Mouse (Mus musculus): Measurements from ENCODE around the gene E2f7. TPM values are rescaled to one million over a fixed set of nuclear protein-coding genes. Genes with fewer than 3 reads are reported as not detected.

The E2f7 gene
- total RNA-seq, 2 experiments from 2014 or later, result 10.6 to 16.5 TPM

DNA sequence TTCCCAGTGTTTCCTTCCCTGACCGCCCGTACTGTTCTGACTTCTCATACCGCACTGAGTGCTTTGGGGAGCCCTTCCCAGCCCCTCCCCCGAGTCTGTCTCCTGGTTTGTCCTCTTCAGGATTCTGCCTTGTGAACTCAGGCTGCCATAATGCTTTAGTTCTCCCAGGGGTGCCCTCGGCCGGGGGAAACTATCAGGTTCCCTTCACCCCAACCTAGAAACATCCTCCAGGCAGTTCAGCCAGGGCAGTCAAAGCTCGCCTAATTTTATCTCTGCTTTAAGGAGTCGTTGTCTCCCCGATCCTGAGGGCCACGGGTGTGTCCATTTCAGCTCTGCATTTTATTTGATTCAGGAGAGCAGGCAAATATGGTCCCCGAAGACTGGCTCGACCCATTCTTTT, 28.0 kb downstream of the E2f7 start:
- no peak for ATAC-seq (ENCODE audit: poor library complexity, severe bottlenecking)

DNA sequence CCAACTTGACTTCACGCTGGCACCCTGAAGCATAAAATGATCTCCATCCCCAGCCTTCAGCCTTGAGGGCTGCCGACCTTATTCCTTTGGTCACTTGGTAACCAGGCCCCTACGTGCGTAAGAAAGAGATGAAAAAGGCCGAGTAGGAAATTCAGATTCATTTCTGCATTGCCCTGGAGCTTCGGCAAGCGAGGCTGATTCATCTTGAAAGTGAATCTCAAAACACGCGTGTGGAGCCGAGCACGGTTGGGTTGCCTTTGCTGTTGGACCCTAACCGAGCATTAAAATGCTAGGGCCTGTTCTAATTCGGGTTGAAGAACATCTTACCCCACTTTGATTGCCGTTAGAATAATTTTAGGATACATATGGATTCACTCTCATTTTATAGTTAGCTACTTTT, 28.6 kb downstream of the E2f7 start:
- ATAC-seq (ENCODE audit: poor library complexity, severe bottlenecking), result no peak

DNA sequence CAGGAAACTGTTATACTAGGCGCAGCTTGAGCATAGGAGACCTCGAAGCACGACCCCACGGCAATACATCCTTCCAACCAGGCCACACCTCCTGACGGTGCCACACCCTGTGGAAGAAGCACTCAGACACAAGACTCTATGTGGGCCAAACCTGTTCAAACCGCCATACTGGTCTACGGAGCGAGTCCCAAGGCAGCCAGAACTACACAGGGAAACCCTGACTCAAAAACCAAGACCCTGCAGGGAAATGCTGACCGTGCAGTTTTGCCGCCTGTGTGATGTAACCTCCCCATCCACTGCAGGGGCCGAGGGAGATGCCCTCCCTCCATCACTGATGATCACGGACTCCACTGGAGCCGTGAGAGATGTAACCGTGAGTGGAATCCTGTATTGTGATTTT, 36.5 kb downstream of the E2f7 start:
- ATAC-seq (ENCODE audit: poor library complexity, severe bottlenecking), result no peak

DNA sequence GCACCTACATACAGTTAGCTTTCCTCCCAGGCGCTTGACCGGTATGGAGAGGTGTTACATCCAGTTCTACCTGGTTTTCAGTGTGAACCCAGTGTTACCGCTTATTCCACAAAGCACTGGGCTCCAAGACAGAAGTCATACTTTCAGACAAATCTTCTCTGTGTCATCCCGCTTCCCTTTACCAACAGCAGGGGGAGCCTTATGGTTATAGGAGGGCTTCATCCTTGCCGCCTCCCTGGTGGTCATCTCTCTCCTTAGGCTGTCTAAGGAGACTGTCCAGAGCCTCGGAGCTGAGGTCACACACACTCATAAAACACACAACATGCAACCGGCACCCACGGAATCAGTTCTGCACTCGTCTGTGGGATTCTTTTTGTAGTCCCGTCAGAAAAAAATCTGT, 37.4 kb downstream of the E2f7 start:
- no peak for ATAC-seq (ENCODE audit: poor library complexity, severe bottlenecking)

DNA sequence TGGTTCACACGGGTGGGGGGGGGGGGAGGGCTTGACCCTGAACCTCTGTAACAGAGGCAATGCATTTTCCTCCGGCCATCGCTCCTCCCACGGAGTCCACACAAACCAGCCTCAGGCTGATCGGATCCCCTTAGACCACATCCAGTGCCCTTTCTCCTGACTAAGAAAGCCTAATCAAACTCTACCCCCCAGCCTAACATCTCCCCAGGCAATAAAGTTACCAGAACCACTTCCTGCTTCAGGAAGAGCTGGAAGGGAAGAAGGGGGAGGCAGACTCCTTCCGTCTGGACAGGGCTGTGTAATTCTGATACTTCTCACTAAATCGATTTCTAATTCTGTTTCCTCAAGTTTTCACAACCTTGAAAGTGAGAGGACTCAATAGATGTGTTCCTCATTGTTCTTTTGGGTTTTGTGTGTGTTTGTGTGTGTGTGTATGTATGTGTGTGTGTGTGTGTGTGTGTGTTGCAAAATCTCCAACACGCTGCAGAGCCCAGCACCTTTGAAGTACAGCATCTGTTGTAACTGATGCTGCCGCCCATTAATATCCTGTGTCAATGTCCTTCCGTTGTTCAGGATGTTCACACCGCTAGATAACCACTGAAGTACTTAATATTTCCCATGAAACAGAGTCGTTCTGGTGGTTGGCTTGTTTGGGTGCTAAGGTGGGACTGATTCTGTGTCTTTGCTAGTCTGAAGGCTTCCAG, 43.0 kb downstream of the E2f7 start:
- peak; percentile 75 for ATAC-seq (ENCODE audit: poor library complexity, severe bottlenecking)

DNA sequence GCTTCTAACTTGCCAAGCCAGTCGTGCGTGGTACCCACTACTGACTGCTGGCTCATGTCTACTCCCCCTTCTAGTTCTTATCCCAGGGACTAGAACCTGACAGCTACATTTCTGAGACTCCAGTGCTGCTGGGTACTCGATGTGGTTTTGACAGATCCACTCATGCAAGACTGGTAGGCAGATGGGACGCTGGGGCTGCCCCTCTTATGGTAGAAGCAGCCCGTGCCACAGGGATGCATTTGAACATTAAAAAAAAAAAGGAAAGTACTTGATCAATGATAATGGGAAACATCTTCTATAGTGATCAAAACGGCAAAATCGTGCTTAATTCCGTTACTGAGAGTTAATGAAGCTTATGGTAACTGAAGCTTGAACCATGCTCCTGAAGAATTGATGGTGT, 44.4 kb downstream of the E2f7 start:
- no peak for ATAC-seq (ENCODE audit: poor library complexity, severe bottlenecking)

DNA sequence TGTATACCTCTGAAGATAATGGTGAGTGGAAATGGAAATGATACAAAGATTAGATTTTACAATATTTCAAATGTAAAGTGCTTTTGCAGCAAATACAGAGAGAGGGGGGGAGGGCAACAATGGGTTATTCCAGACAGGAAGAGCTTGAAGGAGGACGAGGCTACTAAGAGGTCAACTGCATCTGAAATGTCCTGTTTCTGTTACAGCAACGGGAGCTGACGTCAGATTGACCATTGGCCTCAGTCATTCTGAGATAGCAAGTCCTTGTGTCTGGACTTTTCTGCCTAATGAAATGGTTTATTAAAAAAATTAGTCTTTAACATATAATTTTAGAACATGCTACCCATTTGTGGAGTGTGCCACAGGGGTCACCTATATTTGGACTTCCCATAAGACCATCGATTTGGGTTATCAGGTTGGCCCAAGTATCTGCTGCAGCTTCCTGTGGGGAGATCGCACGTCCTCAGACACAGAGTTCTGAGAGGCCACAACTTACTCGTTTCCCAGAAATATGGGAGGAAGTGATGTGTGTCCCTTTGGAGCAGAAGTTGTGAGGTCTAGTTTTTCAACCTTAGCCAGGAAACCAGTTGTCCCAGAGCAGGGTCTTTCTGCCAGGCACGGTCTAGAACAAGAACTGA, 48.0 kb downstream of the E2f7 start:
- no peak for ATAC-seq (ENCODE audit: poor library complexity, severe bottlenecking)

DNA sequence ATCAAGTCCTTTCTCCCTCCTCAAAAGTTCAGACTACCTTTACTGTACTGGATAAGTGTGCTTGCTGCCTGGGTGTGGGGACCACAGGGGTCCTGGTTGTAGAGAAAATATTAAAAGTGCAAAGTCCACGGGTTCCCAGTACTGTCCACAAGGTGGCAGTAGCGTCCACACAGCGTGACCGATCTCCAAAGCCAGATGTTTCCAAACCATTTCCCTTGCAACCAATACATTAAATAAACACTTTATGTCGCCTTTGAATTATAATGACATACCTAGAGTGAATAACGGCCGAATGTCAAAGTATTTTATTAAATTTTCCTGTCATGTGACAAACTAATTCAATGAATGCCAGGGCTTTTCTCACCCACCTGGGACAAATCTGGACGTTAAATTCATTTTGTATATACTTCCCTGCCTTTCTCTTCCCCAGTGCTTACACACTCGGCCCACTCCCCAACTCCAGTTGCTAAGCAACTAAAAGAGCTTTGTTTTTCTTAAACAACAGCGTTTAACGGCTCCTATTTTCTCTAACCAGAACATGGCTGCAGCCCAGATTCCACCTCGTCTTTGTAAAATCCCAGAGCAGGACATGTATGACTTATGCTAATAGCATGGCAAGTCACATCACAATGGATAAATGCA, 49.4 kb downstream of the E2f7 start:
- ATAC-seq (ENCODE audit: poor library complexity, severe bottlenecking), result peak; percentile 97

DNA sequence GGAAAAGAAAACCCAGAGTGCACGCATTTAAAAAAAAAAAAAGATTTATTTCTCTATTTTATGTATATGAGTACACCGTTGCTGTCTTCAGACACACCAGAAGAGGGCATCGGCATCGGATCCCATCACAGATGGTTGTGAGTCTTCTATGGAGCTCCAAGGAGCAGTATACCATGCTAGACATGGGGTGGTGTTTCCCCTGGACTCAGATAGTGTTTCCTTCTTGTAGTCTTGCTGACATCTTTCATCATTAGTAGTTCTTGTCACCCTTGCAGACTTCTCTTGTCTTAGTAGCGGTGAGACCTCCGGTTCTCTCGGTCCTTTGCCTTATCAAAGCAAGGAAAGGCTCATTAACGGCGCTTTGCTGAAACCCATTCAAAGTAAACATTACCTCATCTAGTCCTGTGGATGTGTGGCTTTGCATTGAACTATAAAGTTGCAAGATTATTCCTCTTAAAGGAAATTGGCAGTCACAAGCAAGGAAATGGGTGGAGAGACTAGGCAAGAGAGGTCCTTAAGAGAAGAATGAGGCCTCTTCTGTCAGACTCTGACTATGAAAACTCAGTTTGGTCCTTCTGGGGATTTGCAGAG, 50.1 kb downstream of the E2f7 start:
- ATAC-seq (ENCODE audit: poor library complexity, severe bottlenecking), result no peak

DNA sequence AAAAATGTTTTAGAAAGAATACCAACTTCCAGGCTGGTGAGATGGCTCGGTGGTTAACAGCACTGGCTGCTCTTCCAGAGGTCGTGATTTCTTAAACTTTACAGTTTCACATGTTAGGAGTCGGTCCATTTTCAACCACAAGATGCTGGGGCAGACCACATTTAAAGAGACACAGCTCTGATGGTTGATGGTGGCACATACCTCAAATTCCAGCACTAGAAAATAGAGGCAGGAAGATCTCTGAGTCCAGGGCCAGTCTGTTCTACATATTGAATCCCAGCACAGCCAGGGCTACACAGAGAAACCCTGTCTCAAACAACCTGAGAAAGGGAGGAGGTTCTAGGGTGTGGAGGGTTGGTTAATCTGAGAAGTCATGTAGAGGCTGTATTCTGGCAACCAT, 56.1 kb downstream of the E2f7 start:
- no peak for ATAC-seq (ENCODE audit: poor library complexity, severe bottlenecking)

DNA sequence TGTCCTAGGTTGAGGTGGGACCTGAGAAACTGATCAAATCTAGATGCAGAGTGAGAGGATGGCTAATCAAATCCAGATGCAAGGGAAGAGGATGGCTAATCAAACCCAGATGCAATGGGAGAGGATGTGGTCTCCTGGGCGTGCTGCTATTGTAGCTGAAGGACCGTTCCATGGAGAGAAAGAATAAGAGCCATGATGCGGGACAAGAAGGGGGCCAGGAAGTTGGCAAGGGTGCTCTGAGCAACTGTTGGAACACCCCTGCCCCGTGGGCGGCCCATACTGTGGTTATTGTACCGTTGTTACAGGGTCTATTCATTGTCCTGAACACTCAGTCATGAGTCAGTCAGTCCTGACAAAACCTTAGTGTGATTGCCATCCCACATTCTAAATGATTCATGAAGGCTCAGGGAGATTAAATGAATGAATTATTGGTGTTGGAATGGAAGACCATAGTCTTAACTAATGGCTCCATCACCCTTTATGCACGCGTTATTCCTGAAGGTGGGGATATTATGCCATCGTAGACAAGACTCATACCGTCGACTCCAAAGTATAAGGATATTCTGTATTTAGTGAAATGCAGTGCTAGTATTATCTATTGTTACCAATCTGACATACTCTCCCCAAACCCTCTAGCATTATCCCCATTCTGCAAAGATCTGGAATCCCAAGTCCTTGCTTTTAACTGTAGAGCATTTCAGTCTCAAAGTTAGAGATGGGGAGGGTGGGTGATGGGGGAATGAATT, 59.2 kb downstream of the E2f7 start:
- no peak for ATAC-seq (ENCODE audit: poor library complexity, severe bottlenecking)

DNA sequence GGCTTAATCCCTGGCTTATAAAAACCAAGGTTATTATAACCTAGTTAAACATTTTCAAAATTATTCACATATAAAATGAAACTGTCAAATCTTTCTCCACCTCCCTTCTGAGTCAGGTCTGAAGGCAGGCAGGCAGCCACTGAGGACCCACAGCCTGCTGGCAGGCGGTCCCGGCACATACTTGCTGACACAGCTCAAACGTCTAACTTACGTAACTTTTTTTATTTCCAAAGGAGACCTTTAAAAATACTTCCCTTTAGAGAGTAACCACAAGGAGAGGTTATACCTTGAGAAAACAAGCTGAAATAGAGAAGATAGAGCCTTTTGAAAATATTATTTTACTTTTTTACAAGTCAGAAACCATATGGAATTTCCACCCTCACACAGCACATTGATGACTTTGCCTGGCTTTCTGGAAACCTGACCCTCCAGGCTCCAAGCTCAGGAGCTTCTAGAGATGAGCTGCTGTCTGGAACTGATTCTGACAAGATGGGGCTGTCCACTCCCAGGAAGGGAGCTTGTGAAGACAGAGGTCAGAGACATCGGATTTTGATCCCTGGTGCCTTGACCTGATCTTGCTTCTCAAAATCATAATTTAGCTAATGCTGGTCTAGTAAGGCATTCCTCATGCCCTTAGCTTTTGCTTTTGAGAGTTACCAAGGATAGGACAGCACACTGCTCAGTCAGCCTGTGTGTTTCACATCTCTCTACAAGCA, 59.9 kb downstream of the E2f7 start:
- ATAC-seq (ENCODE audit: poor library complexity, severe bottlenecking), result peak; percentile 79

DNA sequence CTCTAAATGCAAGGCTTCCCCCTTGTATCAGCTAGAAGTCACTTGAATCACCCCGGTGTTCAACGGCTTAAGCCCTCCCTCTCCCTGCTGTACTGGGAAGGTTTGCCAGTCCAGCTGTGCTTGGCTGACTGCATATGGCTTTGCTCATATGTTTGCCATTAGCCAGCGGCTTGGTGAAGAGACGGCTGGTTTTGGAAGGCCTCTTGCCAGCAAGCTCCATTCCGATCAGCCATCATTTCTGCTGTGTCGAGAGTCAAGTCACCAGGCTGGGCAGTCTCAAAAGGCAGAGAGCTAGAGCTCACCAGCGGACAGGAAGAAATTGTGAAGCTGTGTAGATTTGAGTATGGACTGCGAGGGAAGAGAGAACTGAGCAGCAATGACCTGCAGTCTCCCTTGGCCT, 61.2 kb downstream of the E2f7 start:
- no peak for ATAC-seq (ENCODE audit: poor library complexity, severe bottlenecking)

DNA sequence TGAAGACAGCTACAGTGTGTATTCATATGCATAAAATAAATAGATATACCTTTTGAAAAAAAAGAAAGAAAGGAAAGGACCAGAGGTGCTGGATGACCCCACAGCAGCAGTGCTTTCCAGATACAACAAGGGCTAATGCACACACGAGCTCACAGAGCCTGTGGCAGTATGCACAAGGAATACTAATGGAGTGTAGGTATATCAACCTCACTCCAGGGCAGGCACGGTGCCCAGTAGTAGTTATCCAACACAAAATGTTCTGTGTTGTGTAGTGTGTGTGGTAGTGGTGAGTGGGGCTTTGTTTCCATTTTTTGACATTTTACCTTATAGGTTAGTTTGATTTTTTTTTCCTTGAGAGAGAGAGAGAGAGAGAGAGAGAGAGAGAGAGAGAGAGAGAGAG, 65.3 kb downstream of the E2f7 start:
- no peak for ATAC-seq (ENCODE audit: poor library complexity, severe bottlenecking)

DNA sequence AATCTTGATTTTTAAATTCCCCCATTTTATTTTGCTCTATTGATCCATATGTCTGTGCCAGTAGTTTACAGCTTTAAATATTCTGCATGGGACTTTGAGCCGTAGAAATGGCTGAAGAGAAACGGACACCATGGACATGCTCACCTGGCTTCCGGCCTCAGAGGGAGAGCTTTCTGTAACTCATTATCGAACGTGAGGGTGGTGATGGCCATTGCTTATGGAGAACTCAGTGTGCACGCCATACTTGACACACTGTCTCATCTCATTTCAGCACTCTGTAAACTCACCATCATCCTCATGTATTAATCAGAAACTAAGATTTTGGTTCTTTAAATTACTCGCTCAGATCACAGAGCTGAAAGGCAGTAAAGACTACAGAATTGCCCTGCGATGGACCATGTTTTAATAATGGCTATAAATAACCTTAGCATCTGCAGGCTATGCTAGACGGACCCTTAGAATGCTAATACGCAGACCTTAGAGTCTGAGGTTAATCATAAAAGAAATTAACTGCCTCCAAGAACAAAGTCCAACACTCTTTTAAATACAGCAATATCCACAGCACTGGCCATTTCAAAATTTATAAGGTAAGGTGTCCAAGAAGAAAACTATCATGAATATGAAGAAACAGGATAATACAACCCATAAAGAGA, 66.1 kb downstream of the E2f7 start:
- no peak for ATAC-seq (ENCODE audit: poor library complexity, severe bottlenecking)

DNA sequence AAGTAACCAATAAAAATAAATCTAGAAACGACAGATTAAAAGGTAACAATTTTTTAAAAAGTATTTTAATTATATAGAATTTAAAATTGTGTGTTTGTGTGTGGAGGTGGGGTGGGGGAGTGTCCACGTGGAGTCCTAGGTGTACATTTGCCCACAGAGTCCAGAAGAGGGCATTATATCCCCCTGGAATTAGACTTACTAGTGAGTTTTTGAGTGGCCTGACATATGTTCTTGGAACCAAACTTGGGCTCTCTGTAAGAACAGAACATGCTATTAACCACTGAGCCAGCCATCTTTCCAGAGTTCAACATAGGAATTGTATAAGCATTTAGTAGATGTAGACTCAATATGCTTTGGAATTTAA, 66.6 kb downstream of the E2f7 start:
- ATAC-seq (ENCODE audit: poor library complexity, severe bottlenecking), result no peak

DNA sequence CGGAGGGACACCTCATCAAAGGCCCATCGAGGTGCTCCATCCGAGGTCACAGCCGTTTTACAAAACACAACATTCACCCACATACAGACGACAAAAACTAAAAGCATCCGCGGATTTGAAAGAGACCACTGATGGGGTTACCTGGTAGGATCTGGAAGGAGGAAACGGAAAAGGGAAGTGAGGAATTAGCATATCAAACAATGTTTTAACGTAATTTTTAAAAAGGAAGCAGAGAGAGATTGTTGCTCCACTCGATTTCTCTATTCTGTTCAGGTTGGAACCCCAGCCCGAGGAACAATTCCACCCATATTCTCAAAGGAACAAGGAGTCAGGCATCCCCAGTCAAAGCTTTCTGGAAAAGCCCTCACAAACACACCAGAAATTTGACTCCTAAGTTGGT, 75.9 kb downstream of the E2f7 start:
- ATAC-seq (ENCODE audit: poor library complexity, severe bottlenecking), result peak; percentile 64

DNA sequence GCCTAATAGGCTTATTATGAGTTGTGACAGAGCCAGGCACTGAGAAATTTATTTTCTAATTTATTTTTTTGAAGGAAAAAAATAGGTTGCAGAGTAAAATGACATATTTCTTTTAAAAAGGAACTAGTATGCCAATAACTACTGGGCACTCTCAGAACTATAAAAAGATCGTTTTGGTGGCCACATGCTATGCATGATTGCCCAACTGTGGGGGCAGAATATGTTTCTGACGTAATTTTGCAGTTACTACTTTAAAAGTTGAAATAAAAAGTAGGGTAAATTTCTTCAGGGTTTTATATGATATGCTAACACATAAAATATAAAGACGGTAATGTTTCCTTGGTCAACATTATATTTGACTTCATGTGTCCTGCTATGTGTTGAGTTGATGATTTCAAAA, 76.5 kb downstream of the E2f7 start:
- ATAC-seq (ENCODE audit: poor library complexity, severe bottlenecking), result no peak

DNA sequence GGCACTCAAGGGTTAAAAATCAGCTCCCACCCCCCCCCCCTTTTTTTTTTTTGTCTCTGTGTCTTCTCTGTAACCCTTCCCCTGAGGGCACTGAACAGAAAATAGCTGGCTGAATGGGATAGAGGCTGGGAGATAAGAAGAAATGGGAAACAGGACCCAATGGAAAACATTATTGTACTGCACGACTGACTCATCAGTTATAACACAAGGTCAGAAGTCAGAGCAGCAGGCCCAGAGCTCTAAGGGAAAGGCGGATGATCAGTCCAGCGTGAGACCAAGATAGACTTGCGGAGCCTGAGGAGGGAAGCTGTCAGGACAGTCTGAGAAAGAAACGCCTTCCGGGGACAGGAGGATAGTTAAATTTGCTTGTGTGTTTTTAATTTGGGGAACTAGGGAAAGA, 87.1 kb downstream of the E2f7 start:
- no peak for ATAC-seq (ENCODE audit: poor library complexity, severe bottlenecking)

DNA sequence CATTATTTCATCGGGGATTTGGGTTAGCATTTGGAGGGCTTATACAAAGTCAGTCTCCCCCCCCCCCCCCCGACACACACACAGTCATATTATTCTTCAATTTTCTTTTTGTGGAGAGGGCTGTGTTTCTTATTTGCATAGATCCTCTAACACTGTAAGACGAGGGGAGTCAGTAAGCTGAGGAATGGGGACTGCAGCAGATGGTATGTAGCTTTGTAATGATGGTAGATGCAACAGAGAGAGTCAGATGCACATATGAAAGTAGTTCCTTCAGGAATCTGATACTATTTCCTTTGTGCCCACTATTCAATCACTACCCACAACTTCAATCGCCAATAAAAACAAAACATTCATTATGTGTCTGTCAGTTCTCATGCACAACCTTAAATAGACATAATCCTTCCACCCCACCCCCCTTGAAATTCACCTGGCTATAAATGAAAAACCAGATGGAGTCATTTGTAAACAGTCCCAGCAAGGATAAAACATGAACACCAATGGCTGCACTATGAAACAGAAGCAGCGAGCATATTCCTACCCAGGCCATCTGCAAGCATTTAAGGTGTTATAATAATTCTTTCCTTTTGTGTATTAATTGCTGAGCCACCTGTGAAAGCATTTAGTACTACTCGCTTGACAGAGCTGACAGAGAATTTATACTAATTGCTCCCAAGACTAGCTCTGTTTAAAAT, 90.0 kb downstream of the E2f7 start:
- ATAC-seq (ENCODE audit: poor library complexity, severe bottlenecking), result no peak
